Mouse (Mus musculus) limb, embryonic 10.5 days (tissue): ENCODE measurements around the gene Clcn6. TPM values are rescaled to one million over a fixed set of nuclear protein-coding genes. Genes with fewer than 3 reads are reported as not detected.
"Not testable (repeated sequence)": the region's sequence is repeated elsewhere in the genome, so short reads cannot be mapped to it uniquely, and the experiment has no call there.

Experiments
- DNase-seq: peaks from one replicate; pipeline ENCODE4 v3.0.0-alpha.2; 2017; ENCODE audit warnings: low spot score
- H3K27ac ChIP-seq: fragments of 300-500 bp; sonication (generic); 2 replicates; pipeline ENCODE4 v1.5.1; 2016; ENCODE audit warnings: mild to moderate bottlenecking
- H3K27me3 ChIP-seq: fragments of 300-500 bp; sonication (generic); 2 replicates; pipeline ENCODE4 v1.6.1; 2016; ENCODE audit warnings: low read depth, mild to moderate bottlenecking; ENCODE audit not compliant: poor library complexity, severe bottlenecking
- H3K36me3 ChIP-seq: fragments of 300-500 bp; sonication (generic); 2 replicates; pipeline ENCODE4 v1.6.1; 2016; ENCODE audit warnings: mild to moderate bottlenecking, moderate library complexity
- H3K4me1 ChIP-seq: fragments of 300-500 bp; sonication (generic); 2 replicates; pipeline ENCODE4 v1.6.1; 2016
- H3K4me3 ChIP-seq: fragments of 300-500 bp; sonication (generic); 2 replicates; pipeline ENCODE4 v1.5.1; 2016; ENCODE audit warnings: mild to moderate bottlenecking, moderate library complexity
- H3K9me3 ChIP-seq: fragments of 300-500 bp; sonication (generic); replicated peaks from 2 replicates; pipeline ENCODE4 v1.6.1; 2016; ENCODE audit warnings: mild to moderate bottlenecking
- WGBS: fragments of 180-500 bp; shearing (Covaris S2); methylation state at CpG from one replicate; pipeline ENCODE4 v1.1.7; 2016; 5-methylcytosine and 5-hydroxymethylcytosine counted together
- polyA plus RNA-seq: library from polyadenylated mRNA; unstranded; fragments of >200 nt; fragmentation: Nextera tagmentation; extraction: Ambion mirVana; gene quantifications from 2 replicates; pipeline ENCODE4 v1.2.1, GENCODE M21; 2016

Gene Clcn6
- polyA plus RNA-seq, 1 experiment from 2014 or later = 9.1 TPM

DNA sequence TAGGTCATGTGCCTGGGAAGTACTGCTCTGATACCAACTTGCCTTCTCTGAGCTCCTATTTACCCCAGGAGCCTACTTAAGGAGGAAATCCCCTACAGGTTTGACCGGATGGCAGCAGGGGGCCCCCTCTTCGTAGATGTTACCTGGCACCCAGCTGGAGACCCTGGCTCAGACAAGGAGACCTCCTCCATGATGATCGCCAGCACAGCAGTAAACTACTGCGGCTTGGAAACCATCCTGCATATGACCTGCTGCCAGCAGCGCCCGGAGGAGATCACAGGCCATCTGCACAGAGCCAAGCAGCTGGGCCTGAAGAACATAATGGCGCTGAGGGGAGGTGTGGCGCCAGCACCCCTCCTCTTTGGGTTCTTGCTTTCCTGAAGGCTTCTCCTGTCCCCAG, 4.7 kb upstream of the Clcn6 start:
- H3K4me3 ChIP-seq, H3K9me3 ChIP-seq, DNase-seq, H3K27me3 ChIP-seq, H3K27ac ChIP-seq: not testable (repeated sequence)
- Histone ChIP-seq H3K36me3 (peaks cover 55% of the 10 kb centered on the region), H3K4me1 (peaks cover 41% of the 10 kb centered on the region)
- 92% methylated on average over 8 of the region's 8 CpGs for WGBS

DNA sequence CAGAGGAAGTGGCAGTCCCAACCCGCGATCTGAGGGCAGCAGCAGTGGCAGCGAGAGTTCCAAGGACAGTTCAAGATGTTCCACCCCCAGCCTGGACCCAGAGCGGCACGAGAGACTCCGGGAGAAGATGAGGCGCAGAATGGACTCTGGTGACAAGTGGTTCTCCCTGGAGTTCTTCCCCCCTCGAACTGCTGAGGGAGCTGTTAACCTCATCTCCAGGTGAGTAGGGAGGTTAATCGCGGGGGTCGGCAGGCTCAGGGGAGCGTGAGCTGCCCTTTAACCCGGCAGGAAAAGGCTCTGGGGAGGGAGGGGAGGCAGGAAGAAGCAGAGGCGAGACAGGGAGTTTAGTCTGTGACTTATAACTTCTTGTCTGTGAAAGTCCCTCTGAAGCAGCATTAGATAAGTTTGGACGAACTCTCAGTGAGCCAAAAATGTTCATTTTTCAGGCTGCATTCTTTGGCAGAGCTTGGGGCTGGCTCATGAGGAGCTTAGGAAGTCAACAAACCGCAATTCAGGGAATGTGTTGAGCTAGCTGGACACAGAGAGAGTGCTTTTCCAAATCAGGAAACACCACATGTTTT, 3.1 kb upstream of the Clcn6 start:
- peaks cover 42% of the 10 kb centered on the region for H3K36me3 ChIP-seq
- no peaks in the 10 kb centered on the region for H3K27me3 ChIP-seq
- H3K27ac ChIP-seq = peak overlapping the region; percentile 82
- peak overlapping the region; percentile 57 for H3K4me3 ChIP-seq
- DNase-seq = peak; percentile 39
- peaks cover 49% of the 10 kb centered on the region for H3K4me1 ChIP-seq
- no peaks in the 10 kb centered on the region for H3K9me3 ChIP-seq
- 4% methylated on average over 16 of the region's 16 CpGs for WGBS

DNA sequence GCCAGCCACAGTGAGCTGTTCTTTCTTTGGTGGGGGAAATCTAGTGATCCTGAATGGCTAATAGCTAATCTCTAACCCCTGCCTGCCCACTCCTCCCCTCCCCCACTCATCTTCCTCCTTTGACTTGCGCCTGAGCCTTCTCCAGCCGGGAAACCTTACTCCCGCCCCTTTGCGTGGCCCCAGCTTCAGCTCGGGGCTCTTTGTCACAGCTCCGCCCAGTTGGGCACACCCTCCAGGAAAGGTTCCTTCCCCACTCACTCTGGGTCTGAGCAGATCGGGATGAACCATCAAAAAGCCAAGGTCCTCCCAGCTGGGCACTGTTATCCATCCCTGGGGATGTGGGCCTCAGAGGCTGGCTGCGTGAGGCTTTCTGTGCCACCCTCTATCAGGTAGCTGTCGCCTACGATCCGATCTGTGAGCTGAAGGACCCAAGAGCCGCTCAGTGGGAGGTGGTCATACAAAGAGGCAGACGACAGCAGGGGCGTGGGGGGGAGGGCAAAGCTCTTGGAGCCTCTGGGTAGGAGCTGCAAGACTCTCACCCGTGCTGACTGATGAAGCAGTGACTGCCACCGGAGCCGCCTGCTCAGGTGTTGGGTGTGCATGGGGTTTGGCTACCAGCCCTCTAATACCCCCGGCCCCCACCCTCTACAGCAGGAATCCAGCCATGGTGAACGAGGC, 2.5 kb upstream of the Clcn6 start:
- Histone ChIP-seq H3K4me3 (peak overlapping the region; percentile 57), H3K27ac (peak overlapping the region; percentile 82), H3K36me3 (peaks cover 43% of the 10 kb centered on the region), H3K27me3 (no peaks in the 10 kb centered on the region), H3K9me3 (no peaks in the 10 kb centered on the region), H3K4me1 (peaks cover 49% of the 10 kb centered on the region)
- peak; percentile 82 for DNase-seq
- WGBS = under 1% methylated on average over 19 of the region's 19 CpGs

DNA sequence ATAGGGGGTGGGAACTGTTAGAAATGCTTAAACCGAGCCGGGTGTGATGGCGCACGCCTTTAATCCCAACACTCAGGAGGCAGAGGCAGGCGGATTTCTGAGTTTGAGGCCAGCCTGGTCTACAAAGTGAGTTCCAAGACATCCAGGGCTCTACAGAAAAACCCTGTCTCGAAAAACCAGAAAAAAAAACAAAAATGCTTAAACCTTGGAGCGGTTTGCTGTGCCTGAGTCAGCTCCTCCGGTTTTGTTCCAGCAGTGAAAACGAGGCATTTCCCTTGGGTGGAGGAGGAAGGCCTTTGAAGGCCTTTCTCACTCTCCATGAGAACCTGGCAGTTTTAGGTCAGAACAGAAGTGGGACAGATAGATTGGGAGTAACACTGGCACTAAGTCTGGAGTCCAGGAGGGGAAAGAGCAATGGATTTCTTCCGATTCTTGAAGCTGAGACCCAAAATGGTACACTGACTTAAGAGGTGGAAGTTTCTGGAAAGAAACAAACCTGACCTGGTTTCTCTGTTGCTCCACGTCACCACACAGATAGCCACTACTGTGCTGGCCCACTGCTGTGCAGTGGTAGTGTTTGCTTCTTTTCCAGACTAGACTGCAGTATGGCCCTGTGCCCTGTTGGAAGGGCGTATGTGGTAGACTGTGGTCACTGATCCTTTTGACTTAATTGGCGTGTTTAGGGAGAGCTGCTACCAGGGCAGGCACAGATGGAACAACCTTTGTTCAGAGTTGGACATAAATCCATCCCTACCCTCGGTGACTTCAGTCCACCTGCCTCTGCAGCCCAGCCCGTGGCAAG, 1.6 kb upstream of the Clcn6 start:
- H3K4me3 ChIP-seq = peak overlapping the region; percentile 57
- H3K27ac ChIP-seq = peak overlapping the region; percentile 82
- H3K4me1 ChIP-seq = peaks cover 49% of the 10 kb centered on the region
- peaks cover 41% of the 10 kb centered on the region for H3K36me3 ChIP-seq
- WGBS = 68% methylated on average over 15 of the region's 15 CpGs
- no peak for DNase-seq
- no peaks in the 10 kb centered on the region for H3K27me3 ChIP-seq
- no peaks in the 10 kb centered on the region for H3K9me3 ChIP-seq

DNA sequence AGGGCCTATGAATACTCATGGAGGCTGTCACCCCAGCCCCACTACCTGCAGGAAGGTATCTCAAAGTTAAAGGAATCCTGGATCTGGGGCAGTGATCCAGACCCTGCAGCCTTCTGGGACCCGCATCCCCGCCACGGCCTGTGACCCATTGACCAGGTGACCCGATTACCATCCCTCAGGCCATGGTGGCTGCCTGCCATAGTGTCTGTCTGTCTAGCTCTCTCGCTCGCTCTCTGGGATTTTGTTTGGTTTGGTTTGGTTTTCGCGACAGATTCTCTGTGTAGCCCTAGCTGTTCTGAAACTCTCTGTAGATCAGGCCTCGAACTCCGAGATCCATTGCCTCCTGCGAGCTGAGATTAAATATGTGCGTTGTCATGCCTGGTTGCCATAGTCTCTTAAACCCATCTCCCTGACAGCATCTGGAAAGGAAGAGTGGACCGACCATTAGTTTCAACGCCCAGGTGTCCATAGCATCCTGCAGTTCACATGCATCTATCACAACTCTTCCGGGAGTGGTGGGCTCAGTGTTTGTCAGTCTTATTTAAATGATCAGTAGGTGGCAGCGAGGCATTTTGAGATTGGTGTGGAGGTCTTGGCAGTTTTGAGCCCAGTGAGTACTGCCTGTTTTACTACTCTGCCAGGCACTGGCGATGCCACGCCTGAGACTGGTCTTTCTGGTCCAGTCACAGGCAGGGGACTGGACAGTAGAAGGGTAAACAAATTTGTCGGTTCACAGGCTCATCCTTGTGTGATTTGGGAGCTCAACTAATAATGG, 820 bp upstream of the Clcn6 start:
- Histone ChIP-seq H3K27ac (peak overlapping the region; percentile 82), H3K4me3 (peak overlapping the region; percentile 70), H3K36me3 (peaks cover 41% of the 10 kb centered on the region), H3K9me3 (no peaks in the 10 kb centered on the region), H3K27me3 (no peaks in the 10 kb centered on the region), H3K4me1 (peaks cover 49% of the 10 kb centered on the region)
- 22% methylated on average over 19 of the region's 19 CpGs for WGBS
- no peak for DNase-seq

DNA sequence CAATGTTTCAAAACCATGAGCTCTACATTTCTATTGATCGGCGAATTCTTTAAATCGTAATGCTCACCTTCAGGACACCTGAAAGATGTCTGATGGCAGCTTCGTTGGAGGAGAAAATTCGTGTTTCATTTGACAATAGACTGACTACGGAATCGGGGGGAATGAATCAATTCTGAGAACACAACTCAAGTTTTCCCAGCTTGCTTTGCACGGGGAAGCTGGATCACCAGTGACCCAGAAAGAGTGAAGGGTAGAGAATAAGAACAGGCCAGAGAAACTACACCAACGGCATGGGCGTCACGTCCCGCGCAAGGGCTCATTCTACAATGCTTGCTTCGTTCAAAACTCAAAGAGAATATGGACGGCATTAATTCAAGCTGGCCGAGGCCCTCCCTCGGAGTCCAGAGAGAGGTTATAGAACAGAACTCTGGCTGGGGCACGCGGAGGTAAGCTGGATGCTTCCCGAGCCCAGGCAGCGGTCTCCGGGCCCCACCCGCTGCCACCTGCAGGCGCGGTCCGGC, 482 bp downstream of the Clcn6 start:
- H3K27me3 ChIP-seq = no peaks in the 10 kb centered on the region
- peaks cover 49% of the 10 kb centered on the region for H3K4me1 ChIP-seq
- H3K4me3 ChIP-seq = peak overlapping the region; percentile 70
- no peak for DNase-seq
- peak overlapping the region; percentile 86 for H3K27ac ChIP-seq
- H3K36me3 ChIP-seq = peaks cover 40% of the 10 kb centered on the region
- WGBS = 8% methylated on average over 26 of the region's 26 CpGs
- H3K9me3 ChIP-seq = no peaks in the 10 kb centered on the region

DNA sequence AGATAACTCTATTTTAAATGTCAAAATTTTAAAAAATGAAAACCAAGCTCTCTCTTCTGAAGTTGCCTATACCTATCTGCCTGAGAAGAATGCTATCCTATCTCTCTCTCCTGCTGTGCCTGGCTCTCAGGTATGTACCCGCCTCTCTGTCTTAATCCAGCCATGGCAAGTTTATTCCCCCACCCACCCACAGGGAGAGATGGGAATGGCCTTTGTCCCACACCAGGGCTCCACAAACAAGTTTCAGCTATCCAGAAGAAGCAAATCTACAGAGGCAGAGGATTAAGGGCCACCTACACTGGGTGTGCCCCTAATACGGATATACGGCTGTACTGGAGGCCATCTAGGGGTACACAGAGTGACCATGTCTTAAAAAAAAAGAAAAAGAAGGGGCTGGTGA, 3.2 kb downstream of the Clcn6 start:
- no peaks in the 10 kb centered on the region for H3K9me3 ChIP-seq
- H3K4me3 ChIP-seq = no peak overlapping the region
- peaks cover 53% of the 10 kb centered on the region for H3K36me3 ChIP-seq
- no peaks in the 10 kb centered on the region for H3K27me3 ChIP-seq
- DNase-seq = no peak
- 87% methylated on average over 3 of the region's 3 CpGs for WGBS
- peaks cover 22% of the 10 kb centered on the region for H3K4me1 ChIP-seq
- H3K27ac ChIP-seq = no peak overlapping the region

DNA sequence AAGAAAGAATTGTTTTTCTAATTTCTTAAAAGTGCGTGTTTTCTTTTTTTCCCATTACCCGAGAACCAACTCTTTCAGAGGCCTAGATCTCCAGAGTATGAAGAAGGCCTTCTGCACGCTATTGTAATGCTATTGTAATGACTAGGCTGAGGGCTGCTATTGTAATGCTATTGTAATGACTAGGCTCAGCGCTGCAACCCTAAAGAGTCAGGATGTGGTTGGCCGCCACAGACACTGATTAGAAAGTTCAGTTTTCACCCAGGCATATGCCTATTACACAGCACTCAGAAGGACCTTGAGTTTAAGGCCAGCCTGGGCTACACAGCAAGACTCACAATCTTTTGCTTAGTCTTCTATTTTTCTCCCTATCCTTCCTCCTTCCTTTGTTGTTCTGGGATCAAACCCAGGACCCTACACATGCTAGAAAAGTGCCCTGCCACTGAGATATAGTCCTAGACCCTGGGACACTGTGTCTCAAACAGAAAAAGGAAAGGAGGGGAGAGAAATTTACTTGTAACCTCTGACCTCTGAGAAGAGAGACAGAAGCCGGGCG, 4.7 kb downstream of the Clcn6 start:
- Histone ChIP-seq H3K27ac (no peak overlapping the region), H3K36me3 (peaks cover 63% of the 10 kb centered on the region), H3K4me1 (peaks cover 8% of the 10 kb centered on the region), H3K4me3 (no peak overlapping the region), H3K9me3 (no peaks in the 10 kb centered on the region), H3K27me3 (no peaks in the 10 kb centered on the region)
- 86% methylated on average over 7 of the region's 7 CpGs for whole genome bisulfite sequencing
- DNase-seq = no peak

DNA sequence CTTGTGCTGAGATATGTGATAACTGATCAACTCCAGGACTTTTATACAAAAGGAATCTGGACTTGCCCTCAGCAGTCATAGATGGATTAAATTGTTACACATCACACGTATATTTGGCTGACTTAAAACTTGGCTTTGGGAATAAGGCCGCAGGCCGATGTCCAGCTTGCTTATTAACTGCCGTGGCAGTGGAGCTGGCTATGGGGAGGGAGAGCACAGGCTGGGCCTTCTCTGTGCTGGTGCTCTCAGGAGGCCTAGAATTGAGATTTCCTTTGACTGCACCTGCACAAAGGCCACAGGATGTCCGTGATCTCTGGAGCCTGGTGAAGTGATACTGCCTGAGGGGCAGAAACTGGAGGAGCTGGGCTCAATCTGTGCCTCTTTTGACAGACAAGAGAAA, 8.1 kb downstream of the Clcn6 start:
- no peak for DNase-seq

DNA sequence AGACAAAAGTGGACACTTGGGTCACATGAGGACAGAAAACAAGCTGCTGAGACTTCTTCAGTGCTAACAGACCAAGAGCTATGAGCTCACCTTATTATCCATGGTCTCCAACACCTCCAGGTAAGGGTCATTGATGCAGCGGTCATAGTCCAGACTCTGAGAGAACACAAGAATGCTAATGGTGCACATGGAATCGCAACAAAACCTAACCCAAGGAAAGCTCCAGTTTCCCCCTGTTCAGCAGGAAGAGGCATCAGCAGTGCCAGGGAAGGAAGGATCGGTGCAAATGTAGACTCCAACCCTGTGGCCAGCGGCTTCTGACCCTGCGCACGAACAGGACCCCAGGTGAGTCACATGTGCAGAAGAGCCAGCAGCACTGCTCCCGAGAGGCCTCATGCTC, 9.3 kb downstream of the Clcn6 start:
- H3K36me3 ChIP-seq = peaks cover 85% of the 10 kb centered on the region
- no peak for DNase-seq
- H3K27me3 ChIP-seq = no peaks in the 10 kb centered on the region
- no peaks in the 10 kb centered on the region for H3K9me3 ChIP-seq
- no peak overlapping the region for H3K27ac ChIP-seq
- 97% methylated on average over 7 of the region's 7 CpGs for WGBS
- no peak overlapping the region for H3K4me3 ChIP-seq
- H3K4me1 ChIP-seq = no peaks in the 10 kb centered on the region

More for the DNA sequence above, 8.1 kb downstream of the Clcn6 start:
- no peaks in the 10 kb centered on the region for H3K27me3 ChIP-seq
- H3K27ac ChIP-seq = no peak overlapping the region
- H3K4me3 ChIP-seq = no peak overlapping the region
- H3K36me3 ChIP-seq = peaks cover 84% of the 10 kb centered on the region
- 90% methylated on average over 5 of the region's 5 CpGs for WGBS
- H3K9me3 ChIP-seq = no peaks in the 10 kb centered on the region
- no peaks in the 10 kb centered on the region for H3K4me1 ChIP-seq

DNA sequence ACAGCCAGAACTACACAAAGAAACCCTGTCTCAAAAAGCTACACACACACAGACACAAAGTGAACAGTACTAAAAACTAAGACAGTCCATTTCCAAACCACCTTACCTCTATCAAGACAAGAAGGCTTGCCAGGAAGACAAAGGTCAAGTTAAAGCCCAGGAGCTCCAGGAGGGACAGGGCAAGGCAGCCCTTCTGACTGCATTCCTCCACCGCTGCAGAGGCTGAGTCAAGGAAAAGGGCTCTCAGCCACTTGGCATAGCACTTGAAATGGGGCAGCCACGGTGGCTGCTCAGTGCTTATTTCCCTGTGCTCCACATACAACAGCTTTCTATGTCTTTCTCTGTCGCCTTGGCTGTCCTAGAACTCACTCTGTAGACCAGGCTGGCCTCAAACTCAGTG, 14.6 kb downstream of the Clcn6 start:
- no peak overlapping the region for H3K27ac ChIP-seq
- DNase-seq = no peak
- no peaks in the 10 kb centered on the region for H3K9me3 ChIP-seq
- no peaks in the 10 kb centered on the region for H3K27me3 ChIP-seq
- H3K4me3 ChIP-seq = no peak overlapping the region
- no peaks in the 10 kb centered on the region for H3K4me1 ChIP-seq
- H3K36me3 ChIP-seq = peaks cover 98% of the 10 kb centered on the region
- WGBS = 89% methylated on average over 3 of the region's 3 CpGs

DNA sequence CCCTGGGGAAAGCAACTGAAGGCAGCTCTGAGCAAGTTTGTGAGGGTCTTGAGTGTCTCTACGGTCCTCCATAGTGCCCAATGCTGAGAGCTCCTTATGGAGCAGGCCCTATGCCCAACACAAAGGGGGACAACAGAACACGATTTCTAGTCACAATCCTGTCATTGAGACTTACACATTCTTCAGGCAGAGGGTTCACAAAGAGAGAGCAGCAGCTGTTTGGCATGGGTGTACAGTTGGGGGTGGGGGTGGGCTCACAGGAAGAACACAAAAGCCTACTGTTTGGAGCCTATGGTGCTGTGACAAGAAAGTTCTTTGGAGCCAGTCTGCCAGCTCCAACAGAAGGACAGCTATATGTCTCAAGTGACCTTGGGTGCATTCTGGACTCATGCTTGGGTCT, 20.2 kb downstream of the Clcn6 start:
- peaks cover 100% of the 10 kb centered on the region for H3K36me3 ChIP-seq

More for the DNA sequence above, 20.2 kb downstream of the Clcn6 start:
- DNase-seq = no peak
- Histone ChIP-seq H3K4me3 (no peak overlapping the region), H3K9me3 (no peaks in the 10 kb centered on the region), H3K27ac (no peak overlapping the region), H3K4me1 (no peaks in the 10 kb centered on the region), H3K27me3 (no peaks in the 10 kb centered on the region)
- 80% methylated on average over 2 of the region's 2 CpGs for WGBS
